Mouse (Mus musculus) embryonic facial prominence, embryonic 14.5 days (tissue): ENCODE data around the gene Lmcd1. TPM values are rescaled to one million over a fixed set of nuclear protein-coding genes. Genes with fewer than 3 reads are reported as not detected.

Experiments used
- ATAC-seq: fragments of 200-750 bp; cut with Nextera tagmentation; 2 replicates; pipeline ENCODE4 v1.8.0; 2017; ENCODE audit warnings: low read depth, moderate number of reproducible peaks, moderate TSS enrichment
- DNase-seq: peaks from one replicate; pipeline ENCODE4 v3.0.0-alpha.2; 2015; ENCODE audit warnings: low spot score
- H3K27ac ChIP-seq: fragments of 300-500 bp; sonication (generic); replicated peaks from 2 replicates; pipeline ENCODE4 v1.5.1; 2014; ENCODE audit warnings: low read depth, mild to moderate bottlenecking, low read length, moderate library complexity
- H3K27me3 ChIP-seq: fragments of 300-500 bp; sonication (generic); replicated peaks from 2 replicates; pipeline ENCODE4 v1.6.1; 2014; ENCODE audit warnings: low read length; ENCODE audit not compliant: control insufficient read depth, insufficient read depth
- H3K36me3 ChIP-seq: fragments of 300-500 bp; sonication (generic); 2 replicates; pipeline ENCODE4 v1.6.1; 2014; ENCODE audit warnings: low read length, mixed read lengths; ENCODE audit not compliant: control insufficient read depth, insufficient read depth
- H3K4me1 ChIP-seq: fragments of 300-500 bp; sonication (generic); 2 replicates; pipeline ENCODE4 v1.6.1; 2014; ENCODE audit warnings: antibody characterized with exemption, low read length; ENCODE audit not compliant: control insufficient read depth, insufficient read depth
- H3K4me2 ChIP-seq: fragments of 300-500 bp; sonication (generic); 2 replicates; pipeline ENCODE4 v1.6.1; 2014; ENCODE audit warnings: low read depth, mild to moderate bottlenecking, low read length, moderate library complexity, mixed read lengths
- H3K4me3 ChIP-seq: fragments of 300-500 bp; sonication (generic); 2 replicates; pipeline ENCODE4 v1.5.1; 2014; ENCODE audit warnings: low read depth, mild to moderate bottlenecking, low read length
- H3K9ac ChIP-seq: fragments of 300-500 bp; sonication (generic); 2 replicates; pipeline ENCODE4 v1.6.1; 2014; ENCODE audit warnings: low read depth, mild to moderate bottlenecking, low read length, moderate library complexity, mixed read lengths
- H3K9me3 ChIP-seq: fragments of 300-500 bp; sonication (generic); 2 replicates; pipeline ENCODE4 v1.6.1; 2016; ENCODE audit warnings: low read length; ENCODE audit not compliant: control insufficient read depth
- WGBS: fragments of 180-500 bp; shearing (Covaris S2); extraction: QIAGEN DNeasy Blood & Tissue Kit; methylation state at CpG from one replicate; pipeline ENCODE4 v1.1.7; 2014; 5-methylcytosine and 5-hydroxymethylcytosine counted together
- polyA plus RNA-seq: library from polyadenylated mRNA; unstranded; fragments of >200 nt; fragmentation: Nextera tagmentation; extraction: Ambion mirVana; gene quantifications from 2 replicates; pipeline ENCODE4 v1.2.1, GENCODE M21; 2014

The Lmcd1 gene
- polyA plus RNA-seq, 1 experiment from 2014 or later: 113 TPM

GRCm38 (mm10) chr6:112278805-112279204, 5.2 kb downstream of the Lmcd1 start:
- no peak for DNase-seq
- H3K27ac ChIP-seq: no peak overlapping the region
- WGBS: 94% methylated on average over 1 of the region's 1 CpGs
- H3K36me3 ChIP-seq: no peaks in the 10 kb centered on the region
- H3K9ac ChIP-seq: no peak overlapping the region
- H3K9me3 ChIP-seq: no peaks in the 10 kb centered on the region
- no peak overlapping the region for H3K4me3 ChIP-seq
- no peak overlapping the region for H3K4me2 ChIP-seq
- H3K27me3 ChIP-seq: no peaks in the 10 kb centered on the region
- no peak for ATAC-seq
- H3K4me1 ChIP-seq: peaks cover 15% of the 10 kb centered on the region; the same call in 1 of the 2 replicates

- H3K27ac ChIP-seq: no peak overlapping the region
- 79% methylated on average over 2 of the region's 2 CpGs for WGBS
These were observed 6.6 kb downstream of the Lmcd1 start for GRCm38 (mm10) chr6:112280161-112280560.

DNA sequence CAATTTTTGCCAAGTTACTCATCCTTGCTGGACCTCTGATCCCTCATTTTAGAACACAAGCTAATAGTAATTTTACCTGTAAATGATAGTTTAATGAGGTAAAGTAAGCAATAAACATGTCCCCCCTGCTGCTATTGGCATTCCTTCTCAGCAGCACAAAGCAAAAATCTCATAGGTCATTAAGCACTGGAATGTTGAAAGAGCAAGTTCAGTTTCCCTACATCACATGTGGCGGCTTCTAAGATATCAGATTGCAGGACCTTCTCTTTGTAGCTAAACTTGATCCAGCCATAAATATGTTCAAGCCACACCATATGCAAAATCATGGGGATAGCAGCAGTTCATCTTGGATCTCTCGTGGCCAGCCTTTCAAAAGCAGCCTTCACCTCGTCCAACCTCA, 7.4 kb downstream of the Lmcd1 start:
- Histone ChIP-seq H3K9me3 (no peaks in the 10 kb centered on the region; the same call in 1 of the 2 replicates), H3K9ac (no peak overlapping the region), H3K36me3 (no peaks in the 10 kb centered on the region), H3K4me3 (no peak overlapping the region), H3K4me1 (0 out of 2 replicates have a peak, but pooled peaks cover 6% of the 10 kb centered on the region), H3K27ac (no peak overlapping the region), H3K4me2 (no peak overlapping the region), H3K27me3 (no peaks in the 10 kb centered on the region)
- ATAC-seq (no peak), DNase-seq (peak; percentile 48)
- WGBS: 40% methylated on average over 3 of the region's 3 CpGs

More at GRCm38 (mm10) chr6:112280161-112280560, 6.6 kb downstream of the Lmcd1 start:
- no peak for DNase-seq
- no peaks in the 10 kb centered on the region for H3K27me3 ChIP-seq
- H3K9me3 ChIP-seq: no peaks in the 10 kb centered on the region
- H3K9ac ChIP-seq: no peak overlapping the region
- no peak for ATAC-seq
- H3K4me3 ChIP-seq: no peak overlapping the region
- H3K4me1 ChIP-seq: peaks cover 13% of the 10 kb centered on the region; the same call in 1 of the 2 replicates
- H3K36me3 ChIP-seq: no peaks in the 10 kb centered on the region
- no peak overlapping the region for H3K4me2 ChIP-seq

GRCm38 (mm10) chr6:112281935-112282334, 8.4 kb downstream of the Lmcd1 start:
- Histone ChIP-seq H3K9ac (no peak overlapping the region), H3K27ac (no peak overlapping the region), H3K9me3 (no peaks in the 10 kb centered on the region; the same call in 1 of the 2 replicates), H3K4me3 (no peak overlapping the region), H3K27me3 (no peaks in the 10 kb centered on the region), H3K4me1 (0 out of 2 replicates have a peak, but pooled peaks cover 4% of the 10 kb centered on the region), H3K36me3 (no peaks in the 10 kb centered on the region), H3K4me2 (no peak overlapping the region)
- DNase-seq (no peak), ATAC-seq (no peak)
- 97% methylated on average over 2 of the region's 2 CpGs for WGBS

- Histone ChIP-seq H3K27ac (no peak overlapping the region), H3K4me2 (no peak overlapping the region), H3K9ac (no peak overlapping the region), H3K9me3 (no peaks in the 10 kb centered on the region; the same call in 1 of the 2 replicates), H3K4me1 (0 out of 2 replicates have a peak, but pooled peaks cover 4% of the 10 kb centered on the region), H3K27me3 (no peaks in the 10 kb centered on the region), H3K36me3 (peaks cover 5% of the 10 kb centered on the region; the same call in 1 of the 2 replicates), H3K4me3 (no peak overlapping the region)
- WGBS: 55% methylated on average over 2 of the region's 2 CpGs
- peak; percentile 11 for DNase-seq
- ATAC-seq: no peak
These were observed 10.5 kb downstream of the Lmcd1 start for GRCm38 (mm10) chr6:112284087-112284486.

DNA sequence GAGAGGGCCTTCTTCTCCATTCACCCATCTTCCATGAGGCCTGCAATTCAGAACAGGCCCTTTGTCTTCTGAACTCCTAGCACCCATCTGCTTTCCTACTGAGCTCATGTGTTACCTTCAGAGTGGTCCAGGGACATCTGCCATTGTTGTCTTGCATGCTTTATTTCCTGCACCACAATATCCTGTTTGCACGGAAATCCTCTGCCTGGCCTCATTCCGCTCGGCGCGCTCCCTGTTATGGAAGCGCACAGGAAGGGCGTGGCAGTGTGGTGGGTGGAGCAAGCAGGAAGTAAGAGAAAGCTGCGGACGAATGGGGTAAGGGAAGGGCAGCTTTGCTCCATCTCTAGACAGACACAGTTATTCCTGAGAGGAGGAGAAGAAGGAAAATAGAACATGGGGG, 14.1 kb downstream of the Lmcd1 start:
- H3K9ac ChIP-seq: no peak overlapping the region
- peaks cover 5% of the 10 kb centered on the region; the same call in 1 of the 2 replicates for H3K36me3 ChIP-seq
- no peaks in the 10 kb centered on the region for H3K27me3 ChIP-seq
- no peak for ATAC-seq
- no peak overlapping the region for H3K4me2 ChIP-seq
- 84% methylated on average over 9 of the region's 9 CpGs for WGBS
- H3K4me1 ChIP-seq: no peaks in the 10 kb centered on the region
- H3K9me3 ChIP-seq: no peaks in the 10 kb centered on the region; the same call in 1 of the 2 replicates
- DNase-seq: no peak
- H3K27ac ChIP-seq: no peak overlapping the region
- no peak overlapping the region for H3K4me3 ChIP-seq

DNA sequence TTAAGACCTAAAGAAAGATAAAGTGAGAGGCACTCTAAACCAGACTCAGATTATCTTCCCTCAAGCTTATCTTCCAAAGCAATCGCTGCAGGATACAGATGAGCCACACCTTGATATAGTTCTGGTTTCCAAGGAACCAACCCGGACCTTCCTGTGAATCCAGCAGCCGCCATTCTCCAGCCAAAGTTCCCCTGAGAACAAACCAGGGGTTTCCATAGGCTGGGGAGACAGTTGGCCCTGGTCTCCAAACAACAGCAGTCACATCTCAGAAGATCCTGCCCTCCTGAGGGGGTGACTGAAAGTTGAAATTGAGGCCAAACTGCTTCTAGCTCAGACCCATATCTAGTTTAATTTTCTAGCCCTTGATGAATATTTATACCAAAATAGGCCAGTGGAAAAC, 14.7 kb downstream of the Lmcd1 start:
- Histone ChIP-seq H3K36me3 (peaks cover 5% of the 10 kb centered on the region; the same call in 1 of the 2 replicates), H3K9me3 (no peaks in the 10 kb centered on the region; the same call in 1 of the 2 replicates), H3K27me3 (no peaks in the 10 kb centered on the region), H3K4me1 (no peaks in the 10 kb centered on the region), H3K9ac (no peak overlapping the region), H3K27ac (no peak overlapping the region), H3K4me2 (no peak overlapping the region), H3K4me3 (no peak overlapping the region)
- 71% methylated on average over 3 of the region's 3 CpGs for WGBS
- ATAC-seq: no peak
- no peak for DNase-seq

DNA sequence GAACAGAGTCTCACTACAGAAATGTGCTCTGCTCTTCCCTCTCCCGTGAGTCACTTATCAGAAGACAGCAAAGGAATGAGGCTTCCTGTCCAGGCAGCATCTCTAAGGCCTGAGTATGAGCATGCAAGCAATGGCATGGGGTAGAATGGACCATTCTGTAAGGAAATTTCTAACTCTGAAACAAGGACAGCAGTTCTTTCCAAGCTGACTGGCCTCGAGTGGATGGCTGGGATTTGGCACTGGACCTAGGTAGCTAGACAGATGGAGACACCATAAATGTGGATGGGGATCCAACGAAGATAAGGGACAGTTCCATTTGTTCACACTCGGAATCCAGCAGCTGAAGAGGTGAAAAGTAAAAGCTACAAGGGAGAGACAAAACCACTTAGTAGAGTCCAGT, 17.6 kb downstream of the Lmcd1 start:
- no peak for DNase-seq
- no peak for ATAC-seq
- no peaks in the 10 kb centered on the region; the same call in 1 of the 2 replicates for H3K9me3 ChIP-seq
- H3K4me2 ChIP-seq: no peak overlapping the region
- H3K36me3 ChIP-seq: peaks cover 5% of the 10 kb centered on the region; the same call in 1 of the 2 replicates
- no peak overlapping the region for H3K9ac ChIP-seq
- no peak overlapping the region for H3K4me3 ChIP-seq
- 84% methylated on average over 4 of the region's 4 CpGs for WGBS
- H3K27me3 ChIP-seq: no peaks in the 10 kb centered on the region
- no peak overlapping the region for H3K27ac ChIP-seq
- no peaks in the 10 kb centered on the region for H3K4me1 ChIP-seq

DNA sequence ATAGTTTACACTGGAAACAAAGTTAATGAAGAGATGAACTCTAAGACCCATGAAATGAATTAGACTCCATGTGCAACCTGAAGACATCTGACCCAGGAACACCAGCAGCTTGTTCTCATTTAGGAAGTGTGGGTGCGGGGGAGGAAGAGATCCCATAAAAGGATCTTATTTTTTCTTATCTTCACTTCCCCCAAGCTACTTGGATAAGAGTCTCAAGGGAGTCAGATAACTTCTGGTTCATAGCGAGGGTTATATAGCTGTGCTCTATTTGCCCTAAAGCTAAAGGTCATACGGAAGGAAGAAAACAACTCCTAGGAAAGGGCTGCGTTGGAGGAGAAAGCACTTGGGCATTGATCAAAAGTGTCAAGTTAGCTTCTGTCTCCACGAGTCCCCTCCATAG, 19.8 kb downstream of the Lmcd1 start:
- no peak for DNase-seq

More for the DNA sequence above, 19.8 kb downstream of the Lmcd1 start:
- Histone ChIP-seq H3K36me3 (no peaks in the 10 kb centered on the region), H3K27me3 (no peaks in the 10 kb centered on the region), H3K9ac (no peak overlapping the region), H3K27ac (no peak overlapping the region), H3K4me3 (no peak overlapping the region), H3K4me2 (no peak overlapping the region), H3K4me1 (no peaks in the 10 kb centered on the region), H3K9me3 (no peaks in the 10 kb centered on the region)
- 23% methylated on average over 5 of the region's 5 CpGs for WGBS
- ATAC-seq: no peak
